Mouse (Mus musculus): ENCODE measurements around the gene Ptgr1.

The Ptgr1 gene

GRCm38 (mm10) chr4:58926120-58926519 is 60.8 kb downstream of the Ptgr1 start:
- no peak for DNase-seq (ENCODE audit: low read depth)

- DNase-seq (ENCODE audit: low read depth): no peak
These were observed 61.3 kb downstream of the Ptgr1 start for GRCm38 (mm10) chr4:58925664-58926063.

GRCm38 (mm10) chr4:58923933-58924332 is 63.0 kb downstream of the Ptgr1 start:
- DNase-seq (ENCODE audit: low read depth): no peak

Measured in NIH3T3 (cell line).